Mouse (Mus musculus) spleen, adult 18-20 months (tissue): Measurements from ENCODE around the gene Tnnt3.

Experiments
- DNase-seq, 2 experiments: peaks; one replicate each; pipeline ENCODE4 v3.0.0; 2022; ENCODE audit warnings: mixed read lengths in 2 of 2

Gene Tnnt3

GRCm38 (mm10) chr7:142476795-142477452, 21.7 kb upstream of the Tnnt3 start:
- no peak for DNase-seq

GRCm38 (mm10) chr7:142478001-142478400, 20.6 kb upstream of the Tnnt3 start:
- DNase-seq: no peak

GRCm38 (mm10) chr7:142478574-142478973, 20.1 kb upstream of the Tnnt3 start:
- DNase-seq: no peak

- no peak for DNase-seq
These were observed 19.3 kb upstream of the Tnnt3 start for GRCm38 (mm10) chr7:142479307-142479706.

- DNase-seq: no peak
These were observed 18.8 kb upstream of the Tnnt3 start for GRCm38 (mm10) chr7:142479886-142480285.

GRCm38 (mm10) chr7:142480661-142481060, 18.0 kb upstream of the Tnnt3 start:
- no peak for DNase-seq

GRCm38 (mm10) chr7:142481186-142481567, 17.5 kb upstream of the Tnnt3 start:
- no peak for DNase-seq

- DNase-seq: no peak
These were observed 16.9 kb upstream of the Tnnt3 start for GRCm38 (mm10) chr7:142481568-142482255.

- DNase-seq: no peak
These were observed 16.4 kb upstream of the Tnnt3 start for GRCm38 (mm10) chr7:142482256-142482609.

GRCm38 (mm10) chr7:142483136-142483535, 15.5 kb upstream of the Tnnt3 start:
- no peak for DNase-seq

- DNase-seq: no peak
These were observed 13.9 kb upstream of the Tnnt3 start for GRCm38 (mm10) chr7:142484780-142485179.

GRCm38 (mm10) chr7:142486751-142487162, 11.9 kb upstream of the Tnnt3 start:
- no peak for DNase-seq

GRCm38 (mm10) chr7:142487341-142487859, 11.2 kb upstream of the Tnnt3 start:
- no peak for DNase-seq

- DNase-seq: no peak
These were observed 10.6 kb upstream of the Tnnt3 start for GRCm38 (mm10) chr7:142488053-142488452.

GRCm38 (mm10) chr7:142493535-142493934, 5.1 kb upstream of the Tnnt3 start:
- no peak for DNase-seq

GRCm38 (mm10) chr7:142496158-142496557, 2.5 kb upstream of the Tnnt3 start:
- DNase-seq: no peak

- DNase-seq: no peak
These were observed 1.8 kb upstream of the Tnnt3 start for GRCm38 (mm10) chr7:142496800-142497199.

- peak in 1 of 2 experiments; percentile 35 for DNase-seq
These were observed 861 bp upstream of the Tnnt3 start for GRCm38 (mm10) chr7:142497775-142498174.

GRCm38 (mm10) chr7:142499010-142499721, 530 bp downstream of the Tnnt3 start:
- DNase-seq: no peak

GRCm38 (mm10) chr7:142500032-142500431, 1.4 kb downstream of the Tnnt3 start:
- DNase-seq: no peak

GRCm38 (mm10) chr7:142503206-142503605, 4.6 kb downstream of the Tnnt3 start:
- no peak for DNase-seq

GRCm38 (mm10) chr7:142505942-142506341, 7.3 kb downstream of the Tnnt3 start:
- no peak for DNase-seq

- DNase-seq: no peak
These were observed 7.9 kb downstream of the Tnnt3 start for GRCm38 (mm10) chr7:142506501-142506900.

GRCm38 (mm10) chr7:142507453-142507852, 8.8 kb downstream of the Tnnt3 start:
- DNase-seq: no peak
